Mouse (Mus musculus) testis, postnatal 14 days (tissue): ENCODE results near the gene Bex4.
"Not testable (repeated sequence)": the region's sequence is repeated elsewhere in the genome, so short reads cannot be mapped to it uniquely, and the experiment has no call there.

Source experiments
- DNase-seq: peaks from one replicate; pipeline ENCODE4 v3.0.0; 2021; ENCODE audit warnings: low spot score

The Bex4 gene

DNA sequence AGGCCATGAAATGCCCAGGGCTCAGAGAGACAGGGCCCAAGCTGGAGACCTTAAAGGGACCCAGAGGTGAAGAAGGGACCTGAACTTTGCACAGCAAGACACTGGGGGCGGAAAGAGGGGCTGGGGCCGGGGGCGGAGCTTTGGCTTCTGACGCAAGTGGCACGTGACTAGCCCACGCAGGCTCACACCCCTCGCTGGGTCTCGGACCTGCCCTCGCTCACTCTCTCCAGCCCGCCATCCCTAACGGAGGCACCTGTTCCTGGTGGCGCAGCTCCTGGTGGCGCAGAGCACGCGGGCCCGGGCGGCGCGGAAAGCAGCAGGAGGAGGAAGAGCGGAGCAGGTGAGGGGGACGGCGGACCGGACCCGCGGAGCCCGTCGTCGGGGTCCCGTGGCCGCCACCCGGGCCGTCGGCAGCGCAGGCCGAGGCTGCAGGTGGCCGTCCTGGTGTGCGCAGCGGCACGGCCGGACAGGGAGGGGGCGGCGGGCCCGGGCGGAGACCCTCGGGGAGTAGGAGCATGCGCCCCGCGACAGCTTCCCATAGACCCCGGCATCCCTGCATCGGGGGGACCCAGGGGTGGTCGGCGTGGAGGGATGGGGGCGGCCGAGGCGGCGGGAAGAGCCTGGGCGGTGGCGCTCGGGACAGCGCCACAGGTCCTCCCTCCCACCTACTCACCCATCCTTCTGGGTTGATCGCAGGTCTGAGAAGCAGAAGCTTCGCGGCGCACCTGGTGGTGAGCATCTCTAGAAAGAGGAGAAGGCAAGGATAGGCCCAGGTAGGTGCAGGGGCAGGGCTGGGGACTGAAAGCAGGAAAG lies at the start of gene Bex4:
TSS of gene Bex4 (plus strand) at position 170 of the 813 bp plus-strand sequence.
- not testable (repeated sequence) for DNase-seq

DNA sequence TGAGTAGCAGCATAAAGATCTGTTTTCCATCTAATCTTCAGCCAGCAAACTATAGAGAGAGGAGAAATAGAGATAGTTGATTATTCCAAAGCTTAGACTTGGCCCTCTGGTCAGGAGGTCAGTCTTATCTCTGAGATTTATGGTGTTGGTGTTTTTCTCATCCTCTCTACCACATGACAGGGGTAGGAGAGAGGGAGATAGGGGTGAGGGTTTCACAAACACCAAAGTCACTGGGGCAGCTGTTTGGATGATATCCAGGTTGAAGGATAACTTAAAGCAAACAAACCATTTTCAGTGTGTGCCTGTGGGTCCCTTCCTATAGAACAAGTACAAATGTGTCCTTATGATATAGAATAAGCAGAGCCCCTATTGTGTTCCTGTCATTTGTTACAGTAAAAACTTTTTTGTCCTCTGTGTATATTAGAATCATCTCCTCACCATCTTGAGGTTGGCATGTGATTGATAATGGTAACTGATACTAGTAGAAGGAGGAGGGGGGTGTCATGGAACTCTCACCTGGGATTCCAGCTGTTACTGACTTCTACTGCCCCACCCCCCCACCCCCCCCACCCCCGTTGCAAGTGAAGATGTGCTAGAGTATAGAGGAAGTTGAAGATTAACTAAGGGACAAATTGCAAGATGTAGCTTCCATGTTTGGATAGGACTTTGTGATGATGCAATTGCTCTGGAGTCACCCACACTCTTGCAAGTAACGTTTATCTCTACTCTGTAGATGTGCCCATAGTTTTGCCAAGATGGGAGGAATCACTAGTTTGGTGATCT lies 46.1 kb upstream of the Bex4 start:
- DNase-seq = no peak

DNA sequence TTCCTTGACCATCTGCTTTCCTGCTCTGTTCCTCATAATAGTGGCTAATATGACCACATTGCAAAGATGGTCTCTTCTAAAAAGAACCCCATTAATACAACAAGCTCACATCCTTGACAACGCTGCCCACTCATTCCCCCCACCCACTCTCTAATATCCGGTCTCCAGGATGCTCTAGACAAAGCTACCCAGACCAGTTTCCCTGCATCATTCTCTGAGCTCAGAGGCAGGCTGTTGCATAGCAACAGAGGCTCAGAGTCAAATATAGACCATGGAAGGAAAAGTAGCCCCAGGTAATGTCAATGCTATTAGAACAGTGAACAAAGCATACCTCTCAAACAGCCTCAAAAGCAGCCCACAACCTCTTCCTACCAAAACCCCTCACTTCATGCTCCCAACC lies 44.4 kb upstream of the Bex4 start:
- DNase-seq = no peak

DNA sequence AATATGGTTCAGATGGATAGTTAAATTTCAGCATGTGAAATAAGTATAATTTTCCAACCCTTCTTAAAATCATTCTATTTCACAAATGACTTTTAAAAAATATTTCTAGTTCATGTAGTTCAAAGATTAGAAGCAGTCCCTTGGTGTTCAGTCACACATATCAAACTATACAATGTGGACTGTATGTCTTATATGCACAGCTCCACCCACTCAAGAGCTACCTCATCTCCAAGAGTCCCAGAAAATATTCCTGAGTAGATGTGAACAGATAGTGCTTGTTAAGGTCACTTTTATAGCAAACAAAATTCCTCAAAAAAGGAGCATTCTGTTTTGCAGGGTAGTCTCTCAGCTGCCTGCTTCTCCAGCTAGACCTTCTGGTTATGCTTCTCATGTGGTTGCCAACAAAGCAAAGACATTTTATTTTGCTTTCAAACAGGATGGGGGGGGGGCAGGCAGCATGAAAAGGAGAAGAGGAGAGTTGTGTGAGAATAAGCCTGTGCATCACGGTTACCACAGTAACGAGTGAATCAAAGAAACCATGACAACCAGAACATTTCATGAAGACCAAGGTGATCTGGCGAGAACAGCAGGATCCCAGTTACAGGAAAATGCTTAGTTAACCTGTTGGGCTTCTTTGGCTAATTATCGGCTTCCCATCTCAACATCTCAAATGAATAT lies 34.6 kb upstream of the Bex4 start:
- no peak for DNase-seq

DNA sequence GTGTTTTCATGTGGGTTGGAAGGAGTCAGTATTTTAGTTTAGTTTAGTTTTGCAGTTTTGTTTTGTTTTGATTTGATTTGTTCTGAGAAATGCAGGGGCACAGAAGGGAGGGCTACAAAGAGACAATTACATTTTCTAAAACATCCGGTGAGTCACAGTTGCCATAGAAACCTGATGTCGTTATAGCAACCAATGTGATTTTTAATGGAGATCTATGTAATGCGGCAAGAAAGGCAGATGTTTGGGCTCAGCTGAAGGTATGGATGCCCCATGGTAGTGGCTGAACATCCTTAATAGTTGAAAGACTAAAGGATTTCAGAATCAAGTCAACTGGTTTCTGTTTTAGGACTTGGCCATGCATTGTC lies 34.1 kb upstream of the Bex4 start:
- DNase-seq = no peak

DNA sequence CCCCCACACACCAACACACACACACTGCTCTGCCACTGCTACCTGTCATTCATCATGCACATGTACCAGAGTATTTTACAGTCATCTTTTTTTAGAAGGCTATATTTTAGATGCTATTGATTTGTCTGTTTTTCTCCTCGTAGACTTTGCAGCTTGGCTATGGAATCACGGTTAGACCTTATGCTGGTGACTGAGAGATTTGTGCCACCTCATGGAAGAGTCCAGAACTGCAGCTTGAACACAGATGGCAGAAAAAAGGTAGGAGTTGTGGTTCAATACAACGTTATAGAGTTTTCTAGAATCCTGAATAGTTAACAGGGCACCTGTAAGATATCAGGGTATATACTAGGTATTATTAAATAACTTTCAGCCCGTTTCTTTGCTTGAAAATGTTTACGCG lies 30.9 kb upstream of the Bex4 start:
- DNase-seq = no peak

DNA sequence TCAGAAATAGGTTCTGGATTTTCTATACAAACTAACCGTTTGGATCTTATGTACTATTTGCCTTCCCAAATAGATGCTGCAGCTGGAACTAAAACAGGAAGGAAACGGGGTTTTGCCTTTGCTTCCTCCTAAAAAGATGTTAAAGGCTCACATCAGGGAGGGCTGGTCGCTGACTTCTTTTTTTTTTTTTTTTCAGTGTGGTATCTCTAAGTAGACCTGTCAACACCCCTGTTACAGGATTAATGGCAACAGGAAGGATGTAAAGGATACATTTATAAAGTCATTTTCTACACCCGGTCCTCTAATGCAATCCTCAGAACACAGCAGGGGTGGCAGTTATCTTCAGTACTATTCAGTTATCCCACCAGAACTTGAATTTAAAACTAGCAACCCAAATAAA lies 23.8 kb upstream of the Bex4 start:
- no peak for DNase-seq

DNA sequence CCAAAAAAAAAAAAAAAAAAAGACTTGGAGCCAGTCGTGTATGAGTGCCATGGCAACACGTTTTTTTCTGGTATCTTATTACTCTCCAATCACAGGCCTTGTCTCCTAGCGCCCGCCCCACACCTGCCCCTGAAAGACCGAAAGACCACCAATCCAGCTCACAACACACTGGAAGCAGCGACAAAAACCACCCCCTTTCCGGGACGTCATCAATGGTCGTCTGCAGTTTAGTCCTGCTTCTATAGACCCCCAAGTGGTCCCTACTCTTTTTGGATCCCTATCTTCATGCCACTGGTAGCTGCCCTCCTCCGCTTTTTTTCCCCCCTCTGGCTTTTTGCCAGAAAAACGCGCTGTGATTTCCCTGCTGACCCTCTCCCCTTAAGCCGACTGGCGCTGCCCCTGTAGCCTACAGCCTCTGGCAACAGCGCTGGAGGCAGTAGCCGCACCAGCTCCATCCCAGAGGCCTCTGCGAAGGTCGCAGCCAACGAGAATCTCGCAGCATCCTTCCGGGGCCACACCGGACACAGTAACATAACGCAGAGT lies 23.3 kb upstream of the Bex4 start:
- peak; percentile 77 for DNase-seq

DNA sequence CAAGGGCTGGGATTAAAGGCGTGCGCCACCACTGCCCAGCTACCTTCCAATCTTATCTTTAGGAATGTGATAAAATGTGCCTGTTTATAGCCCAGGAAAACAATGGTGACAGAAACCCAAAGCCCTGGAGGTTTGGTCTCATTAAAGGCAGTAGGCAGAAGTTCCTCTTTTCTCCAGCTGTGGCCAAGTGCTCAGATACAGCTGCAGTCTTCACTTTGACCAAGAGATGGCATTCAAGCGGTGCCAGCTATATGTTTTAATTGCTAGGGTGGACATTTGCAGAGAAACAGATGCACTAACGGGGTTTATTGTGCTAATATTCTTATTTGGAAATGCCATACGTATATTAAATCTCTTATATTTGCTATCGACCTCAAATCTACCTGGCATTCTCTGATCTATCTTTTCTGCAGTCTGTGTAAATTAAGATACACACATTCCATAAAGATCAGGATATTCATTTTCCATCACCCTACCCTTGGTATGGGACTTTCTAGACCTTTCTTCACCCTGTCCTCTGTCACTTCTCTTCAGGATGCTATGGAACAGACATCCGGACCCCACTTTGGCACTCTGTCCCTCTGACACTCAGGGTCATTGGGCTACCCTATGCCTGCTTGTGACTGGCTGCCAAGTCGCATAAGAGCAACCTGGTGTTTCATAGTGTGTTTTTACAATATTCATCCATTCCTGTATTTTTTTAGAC lies 11.6 kb upstream of the Bex4 start:
- DNase-seq = no peak

DNA sequence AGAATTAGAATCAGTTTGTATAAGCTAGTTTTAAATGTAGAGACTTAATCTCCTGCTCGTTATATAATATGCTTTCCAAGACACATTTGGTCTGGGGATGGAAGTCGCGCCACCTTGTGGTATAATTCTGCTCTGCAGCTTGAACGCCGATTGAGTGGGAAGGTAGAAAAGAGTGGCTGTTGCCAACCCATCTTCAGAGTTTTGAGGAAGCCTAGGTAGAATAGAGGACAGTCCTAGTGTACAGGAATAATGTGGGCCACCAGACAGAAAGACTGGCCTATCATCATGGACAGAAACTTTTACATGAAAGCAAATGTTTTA lies 11.1 kb upstream of the Bex4 start:
- DNase-seq = no peak

DNA sequence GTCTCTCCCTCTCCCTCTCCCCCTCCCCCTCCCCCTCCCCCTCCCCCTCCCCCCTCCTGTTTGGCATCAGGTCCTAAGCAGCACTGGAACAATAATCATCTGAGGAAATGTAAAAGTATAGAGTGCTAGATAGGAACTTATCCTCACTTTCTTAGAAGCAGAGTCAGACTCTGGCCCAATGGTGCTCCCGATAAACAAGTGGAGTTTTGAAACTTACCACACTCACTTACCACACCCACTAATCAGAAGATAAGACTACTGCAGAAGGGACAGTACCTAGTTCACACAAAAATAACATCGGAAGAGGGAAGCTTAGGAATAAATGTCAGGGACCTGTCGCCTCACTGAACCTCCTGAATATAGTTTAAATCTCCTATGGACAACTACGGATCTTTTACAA lies 3.2 kb upstream of the Bex4 start:
- no peak for DNase-seq

DNA sequence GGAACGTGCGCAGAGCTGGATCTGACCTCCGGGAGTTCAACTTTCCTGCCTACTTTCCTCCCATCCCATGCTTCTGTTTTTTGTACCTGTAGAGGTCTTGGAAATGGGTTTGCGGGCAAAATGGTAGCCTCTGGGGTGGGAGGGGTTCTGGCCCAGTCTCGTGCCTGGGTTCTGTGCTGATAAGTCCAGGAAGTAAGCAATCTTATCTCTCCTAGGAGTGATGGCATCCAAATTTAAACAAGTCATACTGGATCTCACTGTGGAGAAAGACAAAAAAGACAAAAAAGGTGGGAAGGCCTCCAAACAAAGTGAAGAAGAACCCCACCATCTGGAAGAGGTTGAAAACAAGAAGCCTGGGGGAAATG lies 826 bp downstream of the Bex4 start:
- not testable (repeated sequence) for DNase-seq

DNA sequence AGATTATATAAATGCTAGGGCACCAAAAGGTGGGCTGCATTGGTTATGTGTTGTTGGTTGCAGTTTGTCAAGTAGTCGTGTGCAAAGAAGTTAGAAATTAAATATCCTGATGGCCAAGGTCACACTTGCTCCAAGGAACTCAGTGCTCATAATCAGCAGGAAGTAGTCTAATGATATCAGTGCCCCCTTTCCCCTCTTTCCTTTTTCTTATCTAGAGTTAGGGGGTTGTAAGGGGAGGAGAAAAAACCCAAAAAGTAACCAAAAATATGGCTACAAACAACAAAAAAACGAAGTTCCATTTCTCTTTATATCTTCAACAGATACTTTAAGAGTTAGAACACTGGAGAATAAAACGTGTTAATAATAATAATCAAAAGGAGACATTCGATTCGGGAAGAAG lies 2.6 kb downstream of the Bex4 start:
- no peak for DNase-seq

DNA sequence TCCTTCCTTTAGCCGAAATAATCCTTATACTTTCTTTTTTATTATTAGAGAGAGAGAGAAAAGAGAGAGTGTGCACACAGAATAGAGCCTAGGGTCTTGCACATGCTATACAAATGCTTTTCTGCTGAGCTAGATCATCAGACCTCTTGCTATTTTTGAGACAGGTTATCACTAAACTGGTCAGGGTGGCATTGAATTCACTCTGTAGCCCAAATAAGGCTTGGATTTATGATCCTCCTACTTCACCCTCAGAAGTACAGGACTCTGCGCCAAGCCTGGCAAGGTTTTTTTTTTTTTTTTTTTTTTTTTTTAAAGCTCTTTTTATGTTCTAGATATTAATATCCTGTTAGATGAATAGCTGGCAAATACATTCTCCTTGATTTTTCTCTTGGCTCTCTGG lies 4.9 kb downstream of the Bex4 start:
- DNase-seq = no peak

DNA sequence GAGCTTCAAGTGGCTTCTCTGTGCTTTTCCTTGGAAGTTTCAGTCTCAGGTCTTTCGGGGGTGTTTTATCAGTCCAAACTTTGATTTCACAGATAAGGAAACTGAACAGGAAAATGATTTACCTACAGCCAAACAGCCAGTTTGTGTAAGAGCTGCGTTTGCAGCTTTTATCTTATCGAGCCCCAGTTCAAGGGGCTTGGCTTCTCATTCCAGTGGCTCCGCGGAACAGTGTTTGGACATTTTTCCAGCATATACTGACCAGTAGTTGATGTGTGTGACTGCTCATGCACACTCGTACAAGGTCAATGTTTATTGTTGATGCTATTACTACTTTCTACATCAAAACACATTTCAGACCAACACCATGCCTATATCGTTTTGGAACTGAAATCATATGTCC lies 5.4 kb downstream of the Bex4 start:
- no peak for DNase-seq

DNA sequence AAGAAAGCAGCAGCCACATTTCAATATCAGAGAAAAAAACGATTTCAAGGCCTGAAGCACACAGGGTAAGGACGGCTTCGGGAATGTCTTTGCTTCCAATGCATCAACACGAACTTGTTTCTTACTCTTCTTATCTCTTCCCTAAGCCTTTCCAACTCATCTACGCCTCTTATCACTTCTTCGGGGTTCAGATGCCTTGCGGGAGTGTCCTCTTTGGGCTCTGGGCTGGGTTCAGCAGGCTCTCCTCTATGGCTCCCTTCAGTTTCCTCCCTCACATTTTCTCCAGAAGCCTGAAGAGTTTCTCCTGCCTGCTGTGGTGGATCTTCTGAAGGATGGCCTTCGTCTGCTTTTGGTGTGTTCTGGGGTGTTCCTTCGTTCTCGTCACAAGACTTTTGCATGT lies 31.8 kb downstream of the Bex4 start:
- DNase-seq = no peak

DNA sequence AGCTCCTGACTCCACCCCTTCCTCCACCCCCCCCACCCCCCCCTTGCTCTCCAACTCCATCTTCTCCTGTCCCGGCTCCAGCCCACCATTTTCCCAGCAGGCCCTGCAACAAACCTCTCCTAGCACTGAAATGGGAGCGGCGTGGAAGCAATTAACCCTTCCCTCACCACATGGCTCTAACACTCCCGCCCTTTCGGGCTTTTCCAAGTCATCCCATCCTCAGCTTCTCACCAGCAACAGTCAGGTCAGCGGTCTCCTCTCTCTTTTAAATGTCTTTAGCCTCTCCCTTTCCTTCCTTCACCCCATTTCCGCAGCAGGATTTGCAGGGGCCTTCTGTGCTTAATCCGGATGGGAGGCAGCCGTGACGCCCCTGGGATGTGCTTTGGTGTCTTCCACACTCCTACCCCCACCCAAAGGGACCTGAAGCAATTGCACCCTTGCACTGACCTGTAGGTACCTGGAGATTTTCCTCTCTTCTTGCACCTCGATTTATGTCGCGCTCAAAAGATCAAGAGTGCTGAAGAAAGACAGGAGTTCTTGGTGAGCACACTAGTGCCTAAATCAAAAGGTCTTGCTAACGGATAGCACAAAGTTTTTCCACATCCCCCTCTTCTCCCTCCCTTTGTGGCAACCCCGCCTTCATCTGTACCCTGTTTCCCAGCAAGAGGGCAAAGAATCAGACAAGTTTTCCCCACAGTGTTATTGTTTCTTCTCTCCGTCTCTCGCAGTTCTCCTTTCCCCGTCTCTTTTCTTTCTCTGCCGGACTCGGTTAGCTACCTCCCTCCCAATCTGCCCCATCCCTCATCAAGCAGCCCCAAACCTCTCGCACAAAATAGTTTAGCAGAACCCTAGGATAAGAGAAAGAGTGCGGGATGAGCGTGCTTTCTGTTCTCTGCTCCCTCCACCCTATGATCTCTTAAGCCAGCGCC lies 32.7 kb downstream of the Bex4 start:
- DNase-seq = peak; percentile 60

DNA sequence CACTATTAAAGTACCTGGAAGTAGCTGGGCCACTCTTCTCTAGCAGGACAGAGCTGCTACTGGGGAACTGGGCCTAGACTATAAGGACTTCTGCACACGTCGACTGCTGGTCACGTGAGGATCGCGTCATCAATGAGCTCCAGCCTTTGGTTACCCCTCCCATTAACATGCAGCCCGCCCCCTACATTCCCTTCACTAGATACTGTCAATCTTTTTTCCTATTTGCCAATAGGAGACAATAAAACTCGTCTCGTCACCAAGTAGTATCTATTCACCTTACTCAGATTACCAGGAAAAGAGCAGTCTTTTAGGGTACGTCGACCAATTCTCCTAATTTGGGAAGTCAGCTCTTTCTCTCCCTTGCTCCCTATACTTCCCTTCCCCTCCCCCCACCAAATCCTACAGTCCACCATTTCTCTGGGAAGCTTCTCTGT lies 33.3 kb downstream of the Bex4 start, which contains the start of gene Tceal8:
TSS of gene Tceal8 (minus strand) at position 225 of the 434 bp plus-strand sequence.
- peak; percentile 77 for DNase-seq

DNA sequence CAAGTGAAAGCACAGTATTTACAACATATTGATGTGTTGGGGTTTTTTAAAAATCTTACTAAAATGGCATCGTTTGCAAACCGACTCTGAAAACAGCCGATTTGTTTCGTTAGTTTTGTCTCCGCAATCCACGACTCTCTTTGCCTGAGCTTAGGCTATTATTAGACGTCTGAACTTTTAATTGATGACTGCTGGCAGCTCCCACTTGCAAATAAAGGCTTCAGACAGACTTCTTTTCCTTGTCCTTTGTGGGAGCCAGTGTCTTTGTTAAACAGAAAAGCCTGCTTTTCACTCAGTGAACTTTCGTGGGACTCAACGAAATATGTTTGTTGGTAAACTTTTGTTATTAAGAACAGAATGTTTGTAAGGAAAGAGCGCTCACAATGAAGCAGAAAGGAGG lies 34.0 kb downstream of the Bex4 start:
- DNase-seq = no peak

DNA sequence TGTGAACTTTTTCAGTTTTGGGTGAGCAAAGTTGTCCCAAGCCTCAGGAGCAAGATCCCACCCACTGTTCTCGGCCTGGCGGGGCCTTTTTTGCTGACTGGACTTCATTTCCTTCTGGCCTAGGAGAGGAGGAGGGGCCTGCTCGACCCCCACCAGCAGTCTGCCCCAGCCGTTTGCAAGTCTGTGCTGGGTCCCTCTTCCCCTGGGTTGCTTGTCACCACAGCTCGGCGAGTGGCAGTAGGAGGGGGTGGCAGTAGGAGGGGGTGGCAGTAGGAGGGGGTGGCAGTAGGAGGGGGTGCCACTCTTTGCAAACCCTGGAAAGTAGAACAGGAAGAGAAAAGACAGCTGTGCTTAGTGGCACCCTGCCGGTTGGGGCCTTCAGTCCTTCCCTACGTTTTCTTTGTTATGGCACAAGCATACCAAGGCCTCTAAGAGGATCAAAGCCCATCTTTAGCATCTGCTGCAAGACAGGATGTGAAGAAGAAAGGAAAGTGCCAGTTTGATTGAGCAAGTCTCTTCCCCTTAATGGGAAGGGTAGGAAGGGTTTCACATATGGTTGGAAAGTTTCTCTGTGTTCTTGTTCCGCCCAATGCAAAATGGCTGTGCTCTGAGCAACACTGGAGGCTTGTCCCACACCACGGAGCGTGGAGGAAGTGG lies 42.2 kb downstream of the Bex4 start:
- no peak for DNase-seq

DNA sequence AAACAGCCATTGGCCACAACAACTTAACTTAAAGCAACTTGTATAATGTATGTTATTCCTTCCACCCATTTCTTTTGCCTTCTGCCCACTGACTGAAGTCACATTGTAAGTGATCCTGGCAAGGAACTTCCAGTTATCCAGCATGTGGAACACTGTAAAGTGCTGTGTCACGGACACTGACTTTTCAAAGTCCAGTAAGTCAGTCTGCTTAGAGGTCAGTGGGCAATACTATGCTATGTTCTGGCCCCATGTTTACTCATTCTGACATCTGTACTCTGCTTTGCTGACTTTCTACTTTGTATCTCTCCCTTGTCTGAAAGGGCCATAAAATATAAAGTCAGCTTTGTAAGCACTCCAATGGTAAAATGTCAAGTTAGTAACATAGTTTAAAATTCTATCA lies 44.3 kb downstream of the Bex4 start:
- no peak for DNase-seq
